22 mouse cellular contexts compared by ENCODE assay signal in genomic region chr19:16736854-16737253, GRCm38 (mm10). TPM values are rescaled to one million over a fixed set of nuclear protein-coding genes. Genes with fewer than 3 reads are reported as not detected.
A peak's percentile ranks its signal among the peaks of the same experiment; 100 is the strongest.
DNase-seq lines count a peak whose midpoint lies in the region; ATAC-seq and TF ChIP-seq lines count a peak whose summit lies in the region.
"Had no signal": no experiment of that assay in that cellular context is flagged by ENCODE, and none has a peak within 500 bp of the region (broad histone marks: within the 10 kb centered on the region; RNA-seq: fewer than 3 reads in every experiment).

No protein-coding gene starts in this region.

- no peaks in the 10 kb centered on the region for H3K9me3 ChIP-seq in stomach, postnatal 0 days (ENCODE audit: control insufficient read depth, low read length)
- H3K9me3 ChIP-seq: G1E had no signal

- H3K27me3 ChIP-seq in stomach, postnatal 0 days (ENCODE audit: control insufficient read depth, insufficient read depth, low read length) = no peaks in the 10 kb centered on the region
- H3K27me3 ChIP-seq: CH12.LX, Patski had no signal

- no peak for TF ChIP-seq EP300 in stomach, postnatal 0 days (optimal IDR thresholded peaks at IDR 0.05)

- DNase-seq in stomach, postnatal 0 days (ENCODE audit: low spot score) = no peak
- DNase-seq in lung, postnatal 25 days (ENCODE audit: low spot score) = no peak
- DNase-seq in layer of hippocampus, postnatal 14 days (ENCODE audit: low spot score in 2 of 2) = no peak
- DNase-seq in layer of hippocampus, postnatal 36 days = no peak
- DNase-seq: adrenal gland, adult 2 months; adrenal gland, adult 8-10 months; adrenal gland, postnatal 10 days; adrenal gland, postnatal 14 days; adrenal gland, postnatal 25 days; adrenal gland, postnatal 36 days; B cell, adult 2 months; cerebellum, adult 11 months; cerebellum, adult 11-12 months had no signal

- H3K27ac ChIP-seq in stomach, postnatal 0 days (replicated peaks) = no peak overlapping the region

- peaks cover 2% of the 10 kb centered on the region; the same call in 1 of the 2 replicates for H3K36me3 ChIP-seq in stomach, postnatal 0 days (ENCODE audit: control insufficient read depth, insufficient read depth, low read length)

- no peak overlapping the region for H3K4me2 ChIP-seq in stomach, postnatal 0 days (replicated peaks; ENCODE audit: low read depth)

- TF ChIP-seq CTCF in stomach, postnatal 0 days (IDR thresholded peaks at IDR 0.05; ENCODE audit: low read depth) = no peak

- H3K4me1 ChIP-seq in stomach, postnatal 0 days (replicated peaks; ENCODE audit: control insufficient read depth, insufficient read depth) = no peaks in the 10 kb centered on the region

- 86% methylated on average over 4 of the region's 4 CpGs for WGBS in stomach, postnatal 0 days

- ATAC-seq in erythroblast, adult 5-6 weeks (replicated peaks; ENCODE audit: low FRiP score, poor library complexity, severe bottlenecking) = 0 out of 2 replicates have a peak, but pooled peaks have one; percentile 52
- ATAC-seq in erythroid progenitor cell, adult 5-6 weeks (replicated peaks; ENCODE audit: low FRiP score, poor library complexity, severe bottlenecking) = peak; percentile 73; the same call in 1 of the 2 replicates
- ATAC-seq in megakaryocyte progenitor cell, adult 5-6 weeks (replicated peaks; ENCODE audit: poor library complexity) = 0 out of 2 replicates have a peak, but pooled peaks have one; percentile 52
- ATAC-seq in megakaryocyte-erythroid progenitor cell, adult 5-6 weeks (replicated peaks; ENCODE audit: low FRiP score, low TSS enrichment, poor library complexity, severe bottlenecking) = peak; percentile 81
- ATAC-seq in stomach, postnatal 0 days (ENCODE audit: low FRiP score, low TSS enrichment) = no peak
- ATAC-seq: activated CD4-positive, CD25-positive, alpha-beta regulatory T cell, adult 4 months; CD4-positive, CD25-positive, alpha-beta regulatory T cell, adult 4 months; Patski had no signal

- no peak overlapping the region for H3K9ac ChIP-seq in stomach, postnatal 0 days (ENCODE audit: low read length)

- no peak overlapping the region for H3K4me3 ChIP-seq in stomach, postnatal 0 days (ENCODE audit: low read depth, low read length)

RNA-seq across cellular contexts. Expression of gene Vps13a, which starts 43.9 kb away (rescaled TPM):
- 21.9 and 32.7 TPM in 2 replicates for total RNA-seq in erythroblast, adult 5-6 weeks (2015; ENCODE audit: low replicate concordance)
- total RNA-seq in erythroblast, adult 5-6 weeks (2017; ENCODE audit: low replicate concordance) = 15.7 and 33.7 TPM in 2 replicates
- 69.2 and 84.3 TPM in 2 replicates for total RNA-seq in erythroid progenitor cell, adult 5-6 weeks (2015; ENCODE audit: low replicate concordance)
- total RNA-seq in erythroid progenitor cell, adult 5-6 weeks (2017; ENCODE audit: low replicate concordance) = 71.3 and 125 TPM in 2 replicates
- total RNA-seq in megakaryocyte progenitor cell, adult 5-6 weeks (2015) = 50.9 and 67.2 TPM in 2 replicates
- 51.8 and 72.8 TPM in 2 replicates for total RNA-seq in megakaryocyte progenitor cell, adult 5-6 weeks (2017)
- 61.4 and 74.7 TPM in 2 replicates for total RNA-seq in megakaryocyte-erythroid progenitor cell, adult 5-6 weeks (2014; fragmentation: Nextera tagmentation)
- 80.3 and 100 TPM in 2 replicates for total RNA-seq in megakaryocyte-erythroid progenitor cell, adult 5-6 weeks (2017)
- polyA plus RNA-seq in stomach, postnatal 0 days (2015; fragmentation: Nextera tagmentation; extraction: Ambion mirVana) = 5.9 and 6.2 TPM in 2 replicates
- 10 to 100 TPM; 52.8 to 54.9 TPM for total RNA-seq in layer of hippocampus, postnatal 14 days (2021)
- 10 to 100 TPM; 79.3 to 80.6 TPM for total RNA-seq in layer of hippocampus, postnatal 36 days (2021)
